Mouse (Mus musculus): ENCODE results near the gene Ehf. TPM values are rescaled to one million over a fixed set of nuclear protein-coding genes. Genes with fewer than 3 reads are reported as not detected.
A peak's percentile ranks its signal among the peaks of the same experiment; 100 is the strongest.

The Ehf gene
- polyA plus RNA-seq, 1 experiment from 2014 or later = 3.0 TPM

GRCm38 (mm10) chr2:103275316-103275960 is 27.6 kb downstream of the Ehf start:
- no peaks in the 10 kb centered on the region for H3K36me3 ChIP-seq (ENCODE audit: insufficient read depth)
- ATAC-seq (ENCODE audit: insufficient read depth) (no peak), DNase-seq (no peak)
- H3K4me3 ChIP-seq (ENCODE audit: low read depth, low read length) = no peak overlapping the region
- no peak overlapping the region for H3K4me2 ChIP-seq
- no peaks in the 10 kb centered on the region for H3K4me1 ChIP-seq (ENCODE audit: insufficient read depth)
- no peak for TF ChIP-seq CTCF (IDR thresholded peaks at IDR 0.05; ENCODE audit: low read depth)
- WGBS = 81% methylated on average over 6 of the region's 6 CpGs
- no peaks in the 10 kb centered on the region for H3K9me3 ChIP-seq (ENCODE audit: low read depth, low read length)
- H3K27ac ChIP-seq (ENCODE audit: low read depth) = no peak overlapping the region
- H3K27me3 ChIP-seq (ENCODE audit: insufficient read depth, low read length) = no peaks in the 10 kb centered on the region
- no peak overlapping the region for H3K9ac ChIP-seq

DNA sequence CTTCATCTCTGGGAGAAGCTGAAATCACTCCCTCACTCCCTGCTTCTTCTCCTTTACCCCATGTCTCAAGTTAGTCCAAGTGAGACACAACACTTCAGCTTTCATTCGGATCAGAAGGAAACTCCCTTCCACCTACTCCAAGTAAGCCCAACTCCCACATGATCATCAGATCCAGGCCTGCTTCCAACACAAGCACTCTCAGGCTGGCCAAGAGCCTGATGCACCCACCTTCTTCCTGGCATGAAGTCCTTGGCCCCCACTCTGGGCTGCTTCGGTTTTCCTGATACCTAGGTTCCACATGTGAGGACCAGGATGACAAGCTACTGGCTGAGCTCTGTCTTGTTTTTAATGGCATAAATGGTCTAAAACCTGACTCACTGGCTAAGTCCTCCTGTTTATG is 28.3 kb downstream of the Ehf start:
- H3K36me3 ChIP-seq (ENCODE audit: insufficient read depth) = no peaks in the 10 kb centered on the region
- DNase-seq (no peak), ATAC-seq (ENCODE audit: insufficient read depth) (no peak)
- H3K4me2 ChIP-seq = no peak overlapping the region
- H3K4me1 ChIP-seq (ENCODE audit: insufficient read depth) = no peaks in the 10 kb centered on the region
- no peaks in the 10 kb centered on the region for H3K9me3 ChIP-seq (ENCODE audit: low read depth, low read length)
- H3K9ac ChIP-seq = no peak overlapping the region
- no peak overlapping the region for H3K27ac ChIP-seq (ENCODE audit: low read depth)
- no peak for TF ChIP-seq CTCF (IDR thresholded peaks at IDR 0.05; ENCODE audit: low read depth)
- no peaks in the 10 kb centered on the region for H3K27me3 ChIP-seq (ENCODE audit: insufficient read depth, low read length)
- 85% methylated on average over 2 of the region's 2 CpGs for WGBS
- no peak overlapping the region for H3K4me3 ChIP-seq (ENCODE audit: low read depth, low read length)

- WGBS = 62% methylated on average over 1 of the region's 1 CpGs
- ATAC-seq (ENCODE audit: insufficient read depth) = no peak
- no peaks in the 10 kb centered on the region for H3K9me3 ChIP-seq (ENCODE audit: low read depth, low read length)
Observed at GRCm38 (mm10) chr2:103274270-103274669, 28.8 kb downstream of the Ehf start.

DNA sequence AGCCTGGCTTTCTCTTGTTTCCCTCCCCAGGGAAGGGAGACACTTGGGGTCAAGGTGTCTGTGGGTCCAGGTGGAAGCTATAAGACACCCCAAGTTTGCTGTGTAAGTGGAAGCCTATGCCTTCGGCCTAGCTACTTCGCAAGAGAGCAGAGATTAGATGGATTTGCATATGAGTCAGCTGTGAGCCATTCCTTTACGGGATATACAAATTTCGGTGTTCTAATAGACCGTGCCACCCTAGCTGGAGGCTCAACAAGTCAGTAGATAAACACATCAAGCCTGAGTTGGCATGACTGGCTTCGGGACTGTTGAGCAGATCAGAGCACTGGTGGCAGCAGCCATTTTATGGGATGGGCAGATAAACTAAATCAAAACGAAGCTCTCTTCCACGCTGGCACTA is 31.6 kb downstream of the Ehf start:
- DNase-seq (no peak), ATAC-seq (ENCODE audit: insufficient read depth) (no peak)
- Histone ChIP-seq H3K4me2 (no peak overlapping the region), H3K27me3 (ENCODE audit: insufficient read depth, low read length) (no peaks in the 10 kb centered on the region), H3K36me3 (ENCODE audit: insufficient read depth) (no peaks in the 10 kb centered on the region), H3K4me1 (ENCODE audit: insufficient read depth) (no peaks in the 10 kb centered on the region), H3K4me3 (ENCODE audit: low read depth, low read length) (no peak overlapping the region), H3K9ac (no peak overlapping the region), H3K27ac (ENCODE audit: low read depth) (no peak overlapping the region), H3K9me3 (ENCODE audit: low read depth, low read length) (no peaks in the 10 kb centered on the region)
- TF ChIP-seq CTCF (IDR thresholded peaks at IDR 0.05; ENCODE audit: low read depth) = no peak
- WGBS = 86% methylated on average over 8 of the region's 8 CpGs

More at GRCm38 (mm10) chr2:103274270-103274669, 28.8 kb downstream of the Ehf start:
- no peak for TF ChIP-seq CTCF (IDR thresholded peaks at IDR 0.05; ENCODE audit: low read depth)
- H3K9ac ChIP-seq = no peak overlapping the region
- peak; percentile 15 for DNase-seq
- H3K27me3 ChIP-seq (ENCODE audit: insufficient read depth, low read length) = no peaks in the 10 kb centered on the region
- H3K36me3 ChIP-seq (ENCODE audit: insufficient read depth) = no peaks in the 10 kb centered on the region
- H3K4me2 ChIP-seq = no peak overlapping the region
- no peaks in the 10 kb centered on the region for H3K4me1 ChIP-seq (ENCODE audit: insufficient read depth)
- H3K4me3 ChIP-seq (ENCODE audit: low read depth, low read length) = no peak overlapping the region
- no peak overlapping the region for H3K27ac ChIP-seq (ENCODE audit: low read depth)

DNA sequence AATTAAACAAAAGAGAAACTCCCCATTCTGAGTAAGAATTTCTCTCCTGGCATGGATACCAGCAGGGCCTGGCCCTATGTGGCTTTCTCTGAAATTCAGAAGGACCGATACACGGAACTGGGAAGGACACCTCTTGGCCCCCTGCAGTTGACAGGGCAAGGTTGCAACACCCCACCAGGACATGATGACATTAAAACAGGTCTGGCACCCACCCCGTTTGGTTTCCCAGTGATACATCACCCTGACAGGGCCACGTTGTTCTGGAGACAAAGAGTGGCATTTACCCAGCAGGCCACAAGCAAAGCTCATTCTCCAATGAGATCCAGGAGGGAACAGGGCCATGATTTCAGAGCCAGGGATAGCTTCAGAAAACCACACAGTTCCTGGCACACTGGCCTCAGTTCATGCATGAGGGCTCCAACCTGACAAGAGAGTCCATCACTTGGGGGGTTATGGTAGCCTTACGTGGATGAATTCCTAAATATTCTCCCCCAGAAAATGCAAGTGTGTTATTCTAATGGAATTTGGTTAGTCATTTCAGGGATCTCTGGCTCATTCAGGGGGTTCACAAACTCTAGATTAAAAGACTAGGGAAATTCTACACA is 32.4 kb downstream of the Ehf start:
- Histone ChIP-seq H3K4me2 (no peak overlapping the region), H3K36me3 (ENCODE audit: insufficient read depth) (no peaks in the 10 kb centered on the region), H3K27ac (ENCODE audit: low read depth) (no peak overlapping the region), H3K9me3 (ENCODE audit: low read depth, low read length) (no peaks in the 10 kb centered on the region), H3K4me3 (ENCODE audit: low read depth, low read length) (no peak overlapping the region), H3K9ac (no peak overlapping the region), H3K4me1 (ENCODE audit: insufficient read depth) (no peaks in the 10 kb centered on the region), H3K27me3 (ENCODE audit: insufficient read depth, low read length) (no peaks in the 10 kb centered on the region)
- WGBS = 65% methylated on average over 5 of the region's 5 CpGs
- no peak for TF ChIP-seq CTCF (IDR thresholded peaks at IDR 0.05; ENCODE audit: low read depth)
- DNase-seq (no peak), ATAC-seq (ENCODE audit: insufficient read depth) (no peak)

GRCm38 (mm10) chr2:103239086-103239485 is 64.0 kb downstream of the Ehf start:
- Histone ChIP-seq H3K4me1 (ENCODE audit: insufficient read depth) (no peaks in the 10 kb centered on the region), H3K27me3 (ENCODE audit: insufficient read depth, low read length) (no peaks in the 10 kb centered on the region), H3K9me3 (ENCODE audit: low read depth, low read length) (no peaks in the 10 kb centered on the region), H3K27ac (ENCODE audit: low read depth) (no peak overlapping the region), H3K36me3 (ENCODE audit: insufficient read depth) (no peaks in the 10 kb centered on the region), H3K4me3 (ENCODE audit: low read depth, low read length) (no peak overlapping the region), H3K9ac (no peak overlapping the region), H3K4me2 (no peak overlapping the region)
- WGBS = 88% methylated on average over 4 of the region's 4 CpGs
- TF ChIP-seq CTCF (IDR thresholded peaks at IDR 0.05; ENCODE audit: low read depth) = no peak
- ATAC-seq (ENCODE audit: insufficient read depth) (no peak), DNase-seq (no peak)

GRCm38 (mm10) chr2:103226781-103227180 is 76.3 kb downstream of the Ehf start:
- ATAC-seq (ENCODE audit: insufficient read depth) = no peak
- H3K9me3 ChIP-seq (ENCODE audit: low read depth, low read length) = no peaks in the 10 kb centered on the region
- no peak overlapping the region for H3K4me3 ChIP-seq (ENCODE audit: low read depth, low read length)
- H3K27ac ChIP-seq (ENCODE audit: low read depth) = no peak overlapping the region
- WGBS = 89% methylated on average over 2 of the region's 2 CpGs
- no peak for TF ChIP-seq CTCF (IDR thresholded peaks at IDR 0.05; ENCODE audit: low read depth)
- no peaks in the 10 kb centered on the region for H3K4me1 ChIP-seq (ENCODE audit: insufficient read depth)
- no peak overlapping the region for H3K4me2 ChIP-seq
- no peaks in the 10 kb centered on the region for H3K27me3 ChIP-seq (ENCODE audit: insufficient read depth, low read length)
- DNase-seq = no peak
- H3K36me3 ChIP-seq (ENCODE audit: insufficient read depth) = no peaks in the 10 kb centered on the region
- H3K9ac ChIP-seq = no peak overlapping the region
